Mouse (Mus musculus) left cerebral cortex, adult 9 months (tissue): Measurements from ENCODE around the gene Cd52.
"Not testable (repeated sequence)": the region's sequence is repeated elsewhere in the genome, so short reads cannot be mapped to it uniquely, and the experiment has no call there.

ENCODE experiments used
- DNase-seq, 2 experiments: peaks; one replicate each; pipeline ENCODE4 v3.0.0; 2022; ENCODE audit warnings: low spot score in 2 of 2

Gene Cd52

DNA sequence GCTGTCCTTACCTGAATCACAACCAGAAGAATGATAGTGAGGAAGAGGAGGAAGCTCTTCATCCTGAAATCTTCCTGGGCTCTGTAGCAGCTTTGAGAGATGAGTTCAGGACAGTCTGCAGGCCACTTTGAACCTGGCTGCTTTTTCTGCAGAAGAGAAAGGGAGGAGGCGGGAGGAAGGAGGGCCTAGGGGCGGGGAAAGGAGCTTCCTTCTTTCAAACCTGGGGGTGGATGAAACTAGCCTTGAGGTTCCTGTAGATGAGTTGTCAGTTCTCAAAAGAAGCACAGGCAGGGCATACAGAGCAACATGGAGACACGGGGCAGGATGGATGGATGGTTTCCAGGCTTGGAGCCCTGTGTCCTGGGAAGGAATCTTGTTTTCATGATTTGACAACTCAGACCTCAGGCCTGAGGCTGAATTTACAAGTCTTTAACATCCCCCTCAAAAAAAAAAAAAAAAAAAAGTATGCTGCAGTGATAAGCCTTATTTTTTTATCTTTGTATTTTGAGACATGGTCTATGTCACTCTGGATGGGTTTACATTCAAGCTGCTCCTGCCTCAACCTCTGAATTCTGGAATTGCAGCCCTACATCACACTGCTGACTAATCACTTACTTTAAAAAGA lies at the start of gene Cd52:
TSS of gene Cd52 (minus strand) at position 160 of the 625 bp plus-strand sequence.
- DNase-seq: no peak

DNA sequence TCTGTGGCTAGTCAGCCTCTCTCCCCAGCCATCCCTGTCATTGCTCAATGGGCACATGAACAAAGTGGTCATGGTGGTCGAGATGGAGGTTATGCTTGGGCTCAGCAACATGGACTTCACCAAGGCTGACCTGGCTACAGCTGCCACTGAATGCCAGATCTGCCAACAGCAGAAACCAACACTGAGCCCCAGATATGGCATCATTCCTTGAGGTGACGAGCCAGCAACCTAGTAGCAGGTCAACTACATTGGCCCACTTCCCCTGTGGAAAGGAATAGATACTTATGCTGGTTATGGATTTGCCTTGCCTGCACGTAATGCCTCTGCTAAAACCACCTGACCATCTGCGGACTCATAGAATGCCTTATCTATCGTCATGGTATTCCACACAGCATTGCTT lies 49.4 kb upstream of the Cd52 start:
- DNase-seq: not testable (repeated sequence)

DNA sequence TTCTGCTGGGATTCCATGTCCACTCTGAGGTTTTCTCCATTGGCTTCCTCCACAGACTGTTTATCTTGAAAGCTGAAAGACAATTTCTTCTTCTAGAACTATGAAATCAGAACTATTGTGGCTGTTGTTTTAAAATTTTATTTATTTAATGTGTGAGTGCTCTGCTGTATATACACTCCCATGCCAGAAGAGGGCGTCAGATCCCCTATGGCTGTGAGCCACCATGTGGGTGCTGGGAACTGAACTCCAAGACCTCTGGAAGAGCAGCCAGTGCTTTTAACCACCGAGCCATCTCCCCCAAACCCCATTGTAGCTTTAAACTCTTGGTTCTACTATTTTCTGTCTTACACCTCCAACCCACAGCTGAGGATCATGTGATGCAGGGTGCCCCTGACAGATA lies 44.0 kb upstream of the Cd52 start:
- no peak for DNase-seq

GRCm38 (mm10) chr4:134136280-134136926 lies 41.5 kb upstream of the Cd52 start:
- no peak for DNase-seq

- DNase-seq: no peak
Measured at GRCm38 (mm10) chr4:134132519-134133095, 37.7 kb upstream of the Cd52 start.

GRCm38 (mm10) chr4:134132117-134132516 lies 37.2 kb upstream of the Cd52 start:
- DNase-seq: no peak

GRCm38 (mm10) chr4:134129482-134129881 lies 34.6 kb upstream of the Cd52 start:
- peak in 1 of 2 experiments; percentile 42 for DNase-seq

DNA sequence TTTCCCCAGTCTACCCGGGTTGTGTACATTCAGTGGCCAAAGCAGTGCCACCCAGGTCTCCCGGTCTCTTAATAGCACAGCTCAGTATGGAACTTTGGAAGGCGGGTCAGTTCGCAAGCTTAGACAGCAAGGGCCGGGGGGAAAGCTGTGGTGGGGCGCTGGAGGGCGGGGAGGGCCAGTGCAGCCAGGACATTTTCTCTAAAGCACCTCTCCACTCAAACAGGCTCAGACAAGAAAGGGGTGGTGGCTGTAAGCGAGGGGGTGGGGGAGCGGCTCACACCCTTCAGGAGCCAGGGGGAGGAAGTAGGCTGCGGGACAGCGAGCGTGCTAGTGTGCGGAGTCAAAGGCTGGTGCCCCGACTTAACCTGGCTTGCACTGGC lies 34.1 kb upstream of the Cd52 start:
- DNase-seq: no peak

DNA sequence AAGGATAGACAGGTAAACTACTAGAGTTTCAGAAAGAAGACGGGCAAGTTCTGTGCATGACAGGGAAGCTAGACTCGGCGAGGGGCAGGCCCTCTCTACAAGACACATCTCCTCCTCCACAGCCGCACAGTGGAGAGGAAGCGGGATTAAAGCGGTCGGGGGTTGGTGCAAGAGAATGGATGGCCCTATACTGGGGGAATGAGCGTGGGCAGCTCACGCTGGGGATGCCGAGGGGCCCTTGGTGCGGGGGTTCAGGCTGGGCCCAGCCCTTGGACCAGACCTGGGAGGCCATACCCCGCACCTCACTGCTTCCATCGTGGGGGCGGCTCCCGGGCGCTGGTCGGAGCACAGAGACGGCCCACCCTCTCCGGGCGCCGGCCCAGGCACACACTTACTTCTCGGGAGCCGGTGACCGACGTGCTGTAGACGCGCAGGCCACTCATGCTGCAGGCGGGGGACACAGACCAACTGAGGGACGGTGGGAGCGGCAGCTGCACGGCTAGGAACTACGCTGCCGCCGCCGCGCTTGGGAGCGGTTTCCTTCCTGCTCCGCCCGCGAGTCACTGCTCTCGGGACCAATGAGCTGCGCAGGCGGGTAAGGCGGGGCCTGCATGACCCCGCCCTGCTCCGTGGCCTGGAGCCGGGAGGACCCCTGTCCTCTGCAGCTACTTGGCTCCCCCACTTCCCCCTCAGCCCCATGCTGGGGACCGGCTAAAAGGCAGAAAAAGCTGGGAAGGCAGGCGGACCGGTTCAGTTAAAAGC lies 33.5 kb upstream of the Cd52 start, which contains the start of gene Sh3bgrl3:
TSS of gene Sh3bgrl3 (minus strand) at position 569 of the 762 bp plus-strand sequence.
- peak; percentile 71 to 87 for DNase-seq

GRCm38 (mm10) chr4:134127793-134128192 lies 32.9 kb upstream of the Cd52 start:
- peak in 1 of 2 experiments; percentile 35 for DNase-seq

GRCm38 (mm10) chr4:134127121-134127455 lies 32.2 kb upstream of the Cd52 start:
- peak; percentile 78 to 79 for DNase-seq

GRCm38 (mm10) chr4:134126300-134127120 lies 31.6 kb upstream of the Cd52 start:
- no peak for DNase-seq

GRCm38 (mm10) chr4:134125383-134126060 lies 30.6 kb upstream of the Cd52 start:
- no peak for DNase-seq

- DNase-seq: peak; percentile 86 to 93
Measured at GRCm38 (mm10) chr4:134123680-134124551, 29.0 kb upstream of the Cd52 start.

- no peak for DNase-seq
Measured at GRCm38 (mm10) chr4:134123147-134123546, 28.3 kb upstream of the Cd52 start.

GRCm38 (mm10) chr4:134122281-134122680 lies 27.4 kb upstream of the Cd52 start:
- no peak for DNase-seq

DNA sequence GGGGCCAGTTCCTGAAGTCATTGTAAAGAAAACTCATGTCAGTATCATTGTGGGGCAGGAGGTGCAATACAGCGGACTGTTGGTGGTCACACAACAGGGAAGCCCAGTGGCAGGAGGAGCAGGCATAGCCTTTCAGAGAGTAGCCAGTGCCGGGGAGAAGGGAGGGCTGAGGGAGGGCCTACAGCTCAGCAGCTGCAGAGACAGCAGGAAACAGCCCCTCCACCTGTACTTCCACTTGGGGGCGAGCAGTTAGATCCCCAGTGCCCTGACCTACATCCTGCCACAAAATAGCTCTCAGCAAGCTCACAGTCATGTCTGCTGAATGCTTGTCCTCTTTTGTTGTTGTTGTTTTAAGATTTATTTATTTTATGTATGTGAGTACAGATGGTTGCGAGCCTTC lies 26.7 kb upstream of the Cd52 start:
- no peak for DNase-seq

DNA sequence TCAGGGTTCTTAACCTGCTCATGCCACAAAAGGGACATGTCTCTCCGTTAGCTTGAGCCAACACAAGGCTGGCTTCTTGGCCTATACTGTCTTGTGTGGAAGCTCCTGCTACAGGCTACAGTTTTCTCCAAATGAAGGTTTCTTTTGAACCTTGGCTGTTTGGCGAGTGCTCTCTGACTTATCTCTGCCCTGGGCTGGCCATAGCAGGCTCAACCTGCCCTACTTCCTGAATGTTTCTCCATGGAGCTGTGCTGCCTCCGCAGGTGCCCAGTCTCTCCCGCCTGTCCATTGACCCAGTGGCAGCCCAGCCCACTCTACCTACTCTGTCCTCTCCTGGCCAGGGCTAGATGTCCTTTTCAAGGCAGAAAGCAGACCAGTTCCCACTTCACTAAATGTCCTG lies 26.0 kb upstream of the Cd52 start:
- DNase-seq: no peak

GRCm38 (mm10) chr4:134120192-134120805 lies 25.4 kb upstream of the Cd52 start:
- DNase-seq: no peak

GRCm38 (mm10) chr4:134119644-134120043 lies 24.8 kb upstream of the Cd52 start:
- no peak for DNase-seq
